Mouse (Mus musculus): ENCODE measurements around the gene Pbx1. TPM values are rescaled to one million over a fixed set of nuclear protein-coding genes. Genes with fewer than 3 reads are reported as not detected.
A peak's percentile ranks its signal among the peaks of the same experiment; 100 is the strongest.

Gene Pbx1
- polyA plus RNA-seq, 1 experiment from 2014 or later, result 47.8 TPM

- Histone ChIP-seq H3K27ac (ENCODE audit: low read depth, low read length) (no peak overlapping the region), H3K4me3 (ENCODE audit: low read depth, low read length) (no peak overlapping the region), H3K9ac (replicated peaks; ENCODE audit: low read depth, low read length) (no peak overlapping the region), H3K4me1 (ENCODE audit: control insufficient read depth, insufficient read depth, low read length) (no peaks in the 10 kb centered on the region; the same call in 1 of the 2 replicates), H3K4me2 (ENCODE audit: low read depth, low read length) (no peak overlapping the region), H3K36me3 (ENCODE audit: control insufficient read depth, insufficient read depth, low read length) (no peaks in the 10 kb centered on the region), H3K27me3 (ENCODE audit: control insufficient read depth, insufficient read depth, low read length) (no peaks in the 10 kb centered on the region), H3K9me3 (ENCODE audit: control insufficient read depth, low read length) (no peaks in the 10 kb centered on the region)
- WGBS, result 10% methylated on average over 10 of the region's 10 CpGs
- peak; percentile 52; the same call in 1 of the 2 replicates for ATAC-seq (ENCODE audit: low read depth)
Measured at GRCm38 (mm10) chr1:168410611-168411010, 21.5 kb downstream of the Pbx1 start.

- no peak overlapping the region for H3K27ac ChIP-seq (ENCODE audit: low read depth, low read length)
- H3K27me3 ChIP-seq (ENCODE audit: control insufficient read depth, insufficient read depth, low read length), result no peaks in the 10 kb centered on the region
- no peak for ATAC-seq (ENCODE audit: low read depth)
- H3K4me1 ChIP-seq (ENCODE audit: control insufficient read depth, insufficient read depth, low read length), result no peaks in the 10 kb centered on the region; the same call in 1 of the 2 replicates
- H3K9me3 ChIP-seq (ENCODE audit: control insufficient read depth, low read length), result no peaks in the 10 kb centered on the region
- WGBS, result 4% methylated on average over 1 of the region's 1 CpGs
- H3K9ac ChIP-seq (replicated peaks; ENCODE audit: low read depth, low read length), result no peak overlapping the region
- no peak overlapping the region for H3K4me3 ChIP-seq (ENCODE audit: low read depth, low read length)
- no peak overlapping the region for H3K4me2 ChIP-seq (ENCODE audit: low read depth, low read length)
- no peaks in the 10 kb centered on the region for H3K36me3 ChIP-seq (ENCODE audit: control insufficient read depth, insufficient read depth, low read length)
Measured at GRCm38 (mm10) chr1:168410054-168410453, 22.0 kb downstream of the Pbx1 start.

DNA sequence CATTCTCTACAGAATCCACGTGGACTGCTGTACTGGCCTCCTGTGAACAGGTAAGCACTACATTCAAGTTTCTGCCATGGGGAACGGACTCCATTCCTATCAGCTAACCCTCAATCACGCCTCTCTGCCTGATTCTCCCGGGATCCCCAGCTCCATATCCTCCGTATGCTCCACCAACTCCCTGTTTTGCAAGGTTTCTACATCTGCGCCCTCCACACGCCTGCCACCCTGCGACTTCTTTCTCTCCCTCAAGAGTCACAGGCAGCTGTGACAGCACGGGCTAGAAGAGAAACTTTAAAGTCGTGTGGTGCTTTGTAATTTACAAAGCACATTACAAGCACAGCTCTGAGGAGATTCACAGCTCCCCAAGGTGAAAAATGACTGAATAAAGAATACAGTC is 23.3 kb downstream of the Pbx1 start:
- no peak for ATAC-seq (ENCODE audit: low read depth)
- no peaks in the 10 kb centered on the region for H3K27me3 ChIP-seq (ENCODE audit: control insufficient read depth, insufficient read depth, low read length)
- no peak overlapping the region for H3K9ac ChIP-seq (replicated peaks; ENCODE audit: low read depth, low read length)
- H3K27ac ChIP-seq (ENCODE audit: low read depth, low read length), result no peak overlapping the region
- no peak overlapping the region for H3K4me3 ChIP-seq (ENCODE audit: low read depth, low read length)
- H3K4me2 ChIP-seq (ENCODE audit: low read depth, low read length), result no peak overlapping the region
- WGBS, result 29% methylated on average over 10 of the region's 10 CpGs
- H3K36me3 ChIP-seq (ENCODE audit: control insufficient read depth, insufficient read depth, low read length), result no peaks in the 10 kb centered on the region
- H3K4me1 ChIP-seq (ENCODE audit: control insufficient read depth, insufficient read depth, low read length), result no peaks in the 10 kb centered on the region; the same call in 1 of the 2 replicates
- no peaks in the 10 kb centered on the region for H3K9me3 ChIP-seq (ENCODE audit: control insufficient read depth, low read length)

GRCm38 (mm10) chr1:168407958-168408357 is 24.1 kb downstream of the Pbx1 start:
- Histone ChIP-seq H3K4me2 (ENCODE audit: low read depth, low read length) (no peak overlapping the region), H3K9ac (replicated peaks; ENCODE audit: low read depth, low read length) (no peak overlapping the region), H3K27ac (ENCODE audit: low read depth, low read length) (no peak overlapping the region), H3K4me3 (ENCODE audit: low read depth, low read length) (no peak overlapping the region), H3K36me3 (ENCODE audit: control insufficient read depth, insufficient read depth, low read length) (no peaks in the 10 kb centered on the region), H3K9me3 (ENCODE audit: control insufficient read depth, low read length) (no peaks in the 10 kb centered on the region), H3K27me3 (ENCODE audit: control insufficient read depth, insufficient read depth, low read length) (no peaks in the 10 kb centered on the region), H3K4me1 (ENCODE audit: control insufficient read depth, insufficient read depth, low read length) (no peaks in the 10 kb centered on the region; the same call in 1 of the 2 replicates)
- 74% methylated on average over 7 of the region's 7 CpGs for WGBS
- no peak for ATAC-seq (ENCODE audit: low read depth)

DNA sequence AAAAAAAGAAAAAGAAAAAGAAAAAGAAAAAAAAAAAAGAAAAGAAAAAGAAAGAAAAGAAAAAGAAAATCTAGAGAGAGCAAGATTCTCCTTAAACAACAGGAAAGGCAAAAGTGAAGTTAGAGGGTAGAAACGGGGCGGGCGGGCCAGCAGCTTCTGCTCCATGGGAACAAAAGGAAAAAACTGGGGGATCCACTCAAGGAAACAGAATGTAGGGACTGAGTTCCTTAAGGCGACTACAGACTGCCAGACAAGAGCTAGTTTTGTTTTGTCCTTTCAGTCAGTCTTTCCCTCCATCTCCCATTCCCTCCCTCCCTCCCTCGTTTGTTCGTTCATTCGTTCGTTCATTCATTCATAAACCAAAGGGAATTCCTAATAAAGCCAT is 25.8 kb downstream of the Pbx1 start:
- H3K4me1 ChIP-seq (ENCODE audit: control insufficient read depth, insufficient read depth, low read length), result peaks cover 4% of the 10 kb centered on the region
- WGBS, result 15% methylated on average over 8 of the region's 8 CpGs

DNA sequence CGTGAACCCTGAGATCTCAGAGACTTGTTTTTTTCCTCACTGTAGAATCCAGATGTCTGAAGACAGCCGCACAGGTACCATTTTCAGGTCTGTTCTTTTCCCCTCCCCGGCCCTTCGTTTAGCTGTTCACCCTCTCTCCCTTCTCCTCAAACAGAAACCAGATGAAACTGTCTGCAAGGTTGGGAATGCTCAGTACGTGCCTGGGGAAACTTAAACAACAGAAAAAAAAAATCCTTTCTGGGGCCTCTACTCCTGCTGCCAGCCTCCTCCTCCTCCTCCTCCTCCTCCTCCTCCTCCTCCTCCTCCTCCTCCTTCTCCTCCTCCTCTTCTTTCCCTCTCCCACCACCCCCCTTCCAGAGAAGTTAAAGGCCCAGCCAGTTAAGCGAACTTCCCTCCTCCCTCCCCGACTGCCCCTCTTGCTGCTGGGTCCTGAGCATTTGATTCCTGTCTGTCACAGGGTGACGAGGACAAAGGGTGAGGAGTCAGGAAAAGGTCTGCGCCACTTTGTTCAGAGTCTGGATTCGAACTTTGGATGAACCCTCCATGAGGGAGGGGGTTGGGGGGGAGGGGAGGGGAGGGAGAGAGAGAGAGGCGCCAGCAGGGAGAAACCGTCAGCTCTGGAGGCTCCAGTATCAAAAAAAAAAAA is 26.3 kb downstream of the Pbx1 start:
- no peaks in the 10 kb centered on the region for H3K27me3 ChIP-seq (ENCODE audit: control insufficient read depth, insufficient read depth, low read length)
- 15% methylated on average over 10 of the region's 12 CpGs for WGBS
- no peaks in the 10 kb centered on the region for H3K9me3 ChIP-seq (ENCODE audit: control insufficient read depth, low read length)
- no peak overlapping the region for H3K27ac ChIP-seq (ENCODE audit: low read depth, low read length)
- no peak for ATAC-seq (ENCODE audit: low read depth)
- no peak overlapping the region for H3K9ac ChIP-seq (replicated peaks; ENCODE audit: low read depth, low read length)
- no peak overlapping the region for H3K4me3 ChIP-seq (ENCODE audit: low read depth, low read length)
- peaks cover 4% of the 10 kb centered on the region for H3K4me1 ChIP-seq (ENCODE audit: control insufficient read depth, insufficient read depth, low read length)
- no peak overlapping the region for H3K4me2 ChIP-seq (ENCODE audit: low read depth, low read length)
- no peaks in the 10 kb centered on the region for H3K36me3 ChIP-seq (ENCODE audit: control insufficient read depth, insufficient read depth, low read length)

More for the DNA sequence above, 25.8 kb downstream of the Pbx1 start:
- Histone ChIP-seq H3K27ac (ENCODE audit: low read depth, low read length) (no peak overlapping the region), H3K9ac (replicated peaks; ENCODE audit: low read depth, low read length) (no peak overlapping the region), H3K9me3 (ENCODE audit: control insufficient read depth, low read length) (no peaks in the 10 kb centered on the region), H3K36me3 (ENCODE audit: control insufficient read depth, insufficient read depth, low read length) (no peaks in the 10 kb centered on the region), H3K4me3 (ENCODE audit: low read depth, low read length) (no peak overlapping the region), H3K27me3 (ENCODE audit: control insufficient read depth, insufficient read depth, low read length) (no peaks in the 10 kb centered on the region), H3K4me2 (ENCODE audit: low read depth, low read length) (no peak overlapping the region)
- ATAC-seq (ENCODE audit: low read depth), result no peak

DNA sequence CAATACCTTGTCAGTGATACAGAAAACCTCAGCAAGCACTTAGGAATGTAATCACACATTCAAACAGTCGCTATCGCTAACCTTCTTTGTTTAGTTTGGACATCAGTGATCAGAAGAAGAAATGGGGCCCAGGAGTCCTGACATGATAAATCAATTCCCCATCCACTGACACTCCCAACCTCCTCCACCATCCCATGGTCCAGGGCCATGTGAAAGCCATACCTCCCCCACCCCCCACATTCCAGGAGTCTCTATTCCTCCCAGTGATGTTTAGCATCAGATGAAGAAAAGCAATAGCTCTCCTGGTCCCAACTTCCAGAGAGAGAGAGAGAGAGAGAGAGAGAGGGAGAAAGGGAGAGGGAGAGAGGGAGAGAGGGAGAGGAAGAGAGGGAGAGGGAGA is 28.5 kb downstream of the Pbx1 start:
- no peak overlapping the region for H3K4me2 ChIP-seq (ENCODE audit: low read depth, low read length)
- H3K9me3 ChIP-seq (ENCODE audit: control insufficient read depth, low read length), result no peaks in the 10 kb centered on the region
- H3K27ac ChIP-seq (ENCODE audit: low read depth, low read length), result no peak overlapping the region
- no peak overlapping the region for H3K9ac ChIP-seq (replicated peaks; ENCODE audit: low read depth, low read length)
- no peak overlapping the region for H3K4me3 ChIP-seq (ENCODE audit: low read depth, low read length)
- WGBS, result 55% methylated on average over 2 of the region's 2 CpGs
- H3K27me3 ChIP-seq (ENCODE audit: control insufficient read depth, insufficient read depth, low read length), result no peaks in the 10 kb centered on the region
- ATAC-seq (ENCODE audit: low read depth), result no peak
- no peaks in the 10 kb centered on the region for H3K36me3 ChIP-seq (ENCODE audit: control insufficient read depth, insufficient read depth, low read length)
- peaks cover 4% of the 10 kb centered on the region for H3K4me1 ChIP-seq (ENCODE audit: control insufficient read depth, insufficient read depth, low read length)

DNA sequence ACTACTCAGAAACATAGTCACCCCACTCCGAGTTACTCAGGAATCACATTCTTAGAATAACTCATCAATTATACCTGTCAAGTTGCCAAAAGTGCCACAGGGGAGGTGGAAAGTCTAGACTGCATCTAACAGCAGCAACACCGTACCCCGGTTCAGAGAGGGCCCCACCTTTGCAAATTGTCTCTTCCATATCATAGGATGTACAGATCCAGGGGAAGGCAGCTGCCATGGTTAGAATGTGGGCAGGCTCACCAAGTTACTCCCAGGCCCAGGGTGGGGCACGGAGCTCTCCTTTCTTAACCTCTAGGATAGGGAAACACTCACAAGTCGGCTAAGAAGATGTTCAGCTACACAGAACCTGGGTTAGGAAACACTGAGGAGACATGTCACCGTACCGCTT is 29.4 kb downstream of the Pbx1 start:
- WGBS, result 36% methylated on average over 7 of the region's 7 CpGs
- Histone ChIP-seq H3K4me1 (ENCODE audit: control insufficient read depth, insufficient read depth, low read length) (peaks cover 4% of the 10 kb centered on the region), H3K4me3 (ENCODE audit: low read depth, low read length) (no peak overlapping the region), H3K27ac (ENCODE audit: low read depth, low read length) (no peak overlapping the region), H3K36me3 (ENCODE audit: control insufficient read depth, insufficient read depth, low read length) (no peaks in the 10 kb centered on the region), H3K27me3 (ENCODE audit: control insufficient read depth, insufficient read depth, low read length) (no peaks in the 10 kb centered on the region), H3K4me2 (ENCODE audit: low read depth, low read length) (no peak overlapping the region), H3K9ac (replicated peaks; ENCODE audit: low read depth, low read length) (no peak overlapping the region), H3K9me3 (ENCODE audit: control insufficient read depth, low read length) (no peaks in the 10 kb centered on the region)
- no peak for ATAC-seq (ENCODE audit: low read depth)

DNA sequence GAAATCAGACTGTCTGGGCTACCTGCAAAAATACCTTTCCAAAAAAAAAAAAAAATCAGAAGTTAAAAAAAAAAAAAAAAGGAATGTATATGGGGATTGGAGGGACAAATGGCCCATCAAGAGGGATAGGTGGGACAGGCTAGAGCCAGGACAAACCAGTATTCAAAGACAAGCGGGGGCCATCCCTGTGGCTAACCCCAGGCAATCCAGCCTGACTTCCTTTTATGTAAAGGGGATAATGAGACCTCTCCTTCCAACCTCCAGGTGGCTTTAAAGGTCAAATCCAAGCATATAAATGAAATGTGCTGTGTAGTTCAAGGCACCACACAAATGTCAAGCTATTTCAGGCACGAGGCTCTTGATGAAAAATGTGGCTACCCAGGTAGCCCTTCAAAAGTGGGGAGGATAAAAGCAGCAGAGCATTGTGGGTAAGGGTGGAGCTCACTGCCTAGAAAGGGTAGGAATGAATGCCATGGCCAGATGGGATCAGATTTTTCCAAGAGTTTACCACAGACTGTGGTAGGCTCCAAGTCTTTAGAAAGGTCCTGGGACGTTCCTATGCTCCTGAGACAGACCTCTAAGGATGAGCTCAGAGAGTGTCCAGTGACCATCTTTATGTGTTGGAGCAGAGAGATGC is 36.4 kb downstream of the Pbx1 start:
- H3K27me3 ChIP-seq (ENCODE audit: control insufficient read depth, insufficient read depth, low read length), result no peaks in the 10 kb centered on the region
- no peak overlapping the region for H3K27ac ChIP-seq (ENCODE audit: low read depth, low read length)
- H3K36me3 ChIP-seq (ENCODE audit: control insufficient read depth, insufficient read depth, low read length), result no peaks in the 10 kb centered on the region
- peaks cover 17% of the 10 kb centered on the region; the same call in 1 of the 2 replicates for H3K4me1 ChIP-seq (ENCODE audit: control insufficient read depth, insufficient read depth, low read length)
- no peaks in the 10 kb centered on the region for H3K9me3 ChIP-seq (ENCODE audit: control insufficient read depth, low read length)
- H3K9ac ChIP-seq (replicated peaks; ENCODE audit: low read depth, low read length), result no peak overlapping the region
- H3K4me2 ChIP-seq (ENCODE audit: low read depth, low read length), result no peak overlapping the region
- no peak overlapping the region for H3K4me3 ChIP-seq (ENCODE audit: low read depth, low read length)
- 75% methylated on average over 3 of the region's 3 CpGs for WGBS
- no peak for ATAC-seq (ENCODE audit: low read depth)
